Mouse (Mus musculus) stomach, postnatal 0 days (tissue): ENCODE measurements around the gene Prkca.

Source experiments
- CTCF ChIP-seq: IDR thresholded peaks from 2 replicates; pipeline ENCODE4 v1.5.1; 2016; ENCODE audit warnings: antibody characterized with exemption, low read depth, mild to moderate bottlenecking, moderate library complexity
- EP300 ChIP-seq: optimal IDR thresholded peaks from 2 replicates; pipeline ENCODE3; 2016; ENCODE audit warnings: antibody characterized with exemption

DNA sequence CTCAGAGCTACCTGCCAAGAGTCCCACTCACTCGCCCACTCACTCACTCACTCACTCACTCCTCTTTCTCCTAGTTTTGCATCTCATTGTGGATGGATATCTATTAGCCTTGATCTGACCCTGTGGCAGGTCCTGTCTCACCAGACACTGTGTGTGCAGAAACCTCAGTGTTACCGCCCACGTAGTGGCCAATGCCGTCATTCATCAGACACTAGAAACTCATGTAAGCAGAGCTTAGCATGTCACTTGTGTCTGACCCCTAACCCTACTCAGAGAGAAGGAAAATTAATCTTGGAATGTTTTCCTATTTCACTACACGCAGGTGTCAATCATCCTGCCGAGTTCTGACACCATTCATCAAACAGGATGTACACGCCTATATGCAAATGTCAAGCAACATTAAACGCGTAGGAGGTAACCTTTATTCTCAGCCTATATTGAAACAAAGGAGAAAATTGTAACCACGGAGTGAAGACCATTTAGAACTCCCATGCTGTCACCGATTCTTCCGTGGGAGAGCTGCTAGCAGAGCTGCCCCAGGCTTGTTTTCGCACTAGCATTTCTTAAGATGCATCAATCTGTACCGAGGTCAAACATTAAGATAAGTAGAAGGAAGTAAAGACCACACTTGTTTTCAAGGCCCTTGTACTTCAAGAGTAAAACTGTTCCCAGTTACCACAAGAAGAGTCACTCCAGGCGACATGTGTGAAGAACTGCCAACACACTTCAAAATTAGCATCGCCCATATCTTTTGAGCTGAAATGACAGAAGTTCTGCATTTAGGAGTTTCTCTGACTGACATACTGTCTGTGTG lies 70.9 kb downstream of the Prkca start:
- TF ChIP-seq EP300 (no peak), CTCF (no peak)
